Mouse (Mus musculus) kidney, embryonic 16.5 days (tissue): Measurements from ENCODE around the gene Nlk. TPM values are rescaled to one million over a fixed set of nuclear protein-coding genes. Genes with fewer than 3 reads are reported as not detected.
A peak's percentile ranks its signal among the peaks of the same experiment; 100 is the strongest.

Source experiments
- ATAC-seq: fragments of 200-750 bp; cut with Nextera tagmentation; 2 replicates; pipeline ENCODE4 v1.8.0; 2017; ENCODE audit warnings: moderate TSS enrichment; ENCODE audit not compliant: low FRiP score, low TSS enrichment
- H3K27ac ChIP-seq: fragments of 300-500 bp; sonication (generic); 2 replicates; pipeline ENCODE4 v1.5.1; 2014; ENCODE audit warnings: low read length
- H3K27me3 ChIP-seq: fragments of 300-500 bp; sonication (generic); 2 replicates; pipeline ENCODE4 v1.6.1; 2014; ENCODE audit warnings: low read length, control low read depth, mixed read lengths; ENCODE audit not compliant: insufficient read depth
- H3K36me3 ChIP-seq: fragments of 300-500 bp; sonication (generic); 2 replicates; pipeline ENCODE4 v1.6.1; 2014; ENCODE audit warnings: low read length, control low read depth, mixed read lengths; ENCODE audit not compliant: insufficient read depth
- H3K4me1 ChIP-seq: fragments of 300-500 bp; sonication (generic); 2 replicates; pipeline ENCODE4 v1.6.1; 2014; ENCODE audit warnings: low read length, control low read depth, mixed read lengths; ENCODE audit not compliant: insufficient read depth
- H3K4me2 ChIP-seq: fragments of 300-500 bp; sonication (generic); replicated peaks from 2 replicates; pipeline ENCODE4 v1.6.1; 2014; ENCODE audit warnings: low read depth, low read length
- H3K4me3 ChIP-seq: fragments of 300-500 bp; sonication (generic); 2 replicates; pipeline ENCODE4 v1.5.1; 2014; ENCODE audit warnings: mild to moderate bottlenecking, low read length
- H3K9ac ChIP-seq: fragments of 300-500 bp; sonication (generic); replicated peaks from 2 replicates; pipeline ENCODE4 v1.6.1; 2014; ENCODE audit warnings: low read length
- H3K9me3 ChIP-seq: fragments of 300-500 bp; sonication (generic); 2 replicates; pipeline ENCODE4 v1.6.1; 2016; ENCODE audit warnings: low read length, control low read depth
- WGBS: fragments of 180-500 bp; shearing (Covaris S2); extraction: QIAGEN DNeasy Blood & Tissue Kit; methylation state at CpG from one replicate; pipeline ENCODE4 v1.1.7; 2014; 5-methylcytosine and 5-hydroxymethylcytosine counted together
- polyA plus RNA-seq: library from polyadenylated mRNA; unstranded; fragments of >200 nt; fragmentation: Nextera tagmentation; extraction: Ambion mirVana; gene quantifications from 2 replicates; pipeline ENCODE4 v1.2.1, GENCODE M21; 2015

Gene Nlk
- polyA plus RNA-seq, 1 experiment from 2014 or later, result 14.3 TPM

- Histone ChIP-seq H3K4me3 (no peak overlapping the region), H3K36me3 (peaks cover 20% of the 10 kb centered on the region; the same call in 1 of the 2 replicates), H3K27me3 (no peaks in the 10 kb centered on the region), H3K9ac (no peak overlapping the region), H3K4me2 (no peak overlapping the region), H3K9me3 (no peaks in the 10 kb centered on the region), H3K4me1 (peaks cover 7% of the 10 kb centered on the region; the same call in 1 of the 2 replicates), H3K27ac (no peak overlapping the region)
- WGBS, result 70% methylated on average over 6 of the region's 6 CpGs
- no peak for ATAC-seq
Observed at GRCm38 (mm10) chr11:78567614-78568013, 129.6 kb downstream of the Nlk start.

- Histone ChIP-seq H3K4me1 (peaks cover 7% of the 10 kb centered on the region; the same call in 1 of the 2 replicates), H3K4me3 (no peak overlapping the region), H3K27me3 (no peaks in the 10 kb centered on the region), H3K36me3 (0 out of 2 replicates have a peak, but pooled peaks cover 14% of the 10 kb centered on the region), H3K9me3 (no peaks in the 10 kb centered on the region), H3K9ac (no peak overlapping the region), H3K27ac (peak overlapping the region; percentile 80), H3K4me2 (no peak overlapping the region)
- ATAC-seq, result peak; percentile 85
- 31% methylated on average over 6 of the region's 6 CpGs for WGBS
Observed at GRCm38 (mm10) chr11:78566775-78567174, 130.4 kb downstream of the Nlk start.

GRCm38 (mm10) chr11:78560447-78560846 lies 136.7 kb downstream of the Nlk start:
- H3K27me3 ChIP-seq, result no peaks in the 10 kb centered on the region
- ATAC-seq, result peak; percentile 73

GRCm38 (mm10) chr11:78557241-78557640 lies 139.9 kb downstream of the Nlk start:
- Histone ChIP-seq H3K4me1 (no peaks in the 10 kb centered on the region), H3K9me3 (peaks cover 3% of the 10 kb centered on the region; the same call in 1 of the 2 replicates), H3K4me2 (no peak overlapping the region), H3K36me3 (no peaks in the 10 kb centered on the region), H3K27me3 (no peaks in the 10 kb centered on the region), H3K27ac (no peak overlapping the region), H3K4me3 (no peak overlapping the region), H3K9ac (no peak overlapping the region)
- 51% methylated on average over 8 of the region's 8 CpGs for WGBS
- no peak for ATAC-seq

More at GRCm38 (mm10) chr11:78560447-78560846, 136.7 kb downstream of the Nlk start:
- Histone ChIP-seq H3K4me1 (no peaks in the 10 kb centered on the region), H3K27ac (no peak overlapping the region), H3K9ac (no peak overlapping the region), H3K4me3 (no peak overlapping the region), H3K4me2 (no peak overlapping the region), H3K9me3 (no peaks in the 10 kb centered on the region), H3K36me3 (no peaks in the 10 kb centered on the region)
- WGBS, result 13% methylated on average over 4 of the region's 4 CpGs

GRCm38 (mm10) chr11:78556070-78556469 lies 141.1 kb downstream of the Nlk start:
- Histone ChIP-seq H3K9ac (no peak overlapping the region), H3K27me3 (no peaks in the 10 kb centered on the region), H3K4me3 (no peak overlapping the region), H3K4me1 (no peaks in the 10 kb centered on the region), H3K9me3 (peaks cover 3% of the 10 kb centered on the region; the same call in 1 of the 2 replicates), H3K36me3 (no peaks in the 10 kb centered on the region), H3K27ac (no peak overlapping the region), H3K4me2 (no peak overlapping the region)
- WGBS, result 71% methylated on average over 4 of the region's 4 CpGs
- ATAC-seq, result no peak

GRCm38 (mm10) chr11:78555623-78556022 lies 141.6 kb downstream of the Nlk start:
- no peak overlapping the region for H3K9ac ChIP-seq
- WGBS, result 77% methylated on average over 3 of the region's 3 CpGs
- H3K4me3 ChIP-seq, result no peak overlapping the region
- H3K36me3 ChIP-seq, result no peaks in the 10 kb centered on the region
- no peak overlapping the region for H3K27ac ChIP-seq
- H3K27me3 ChIP-seq, result no peaks in the 10 kb centered on the region
- H3K9me3 ChIP-seq, result peaks cover 3% of the 10 kb centered on the region; the same call in 1 of the 2 replicates
- ATAC-seq, result no peak
- no peaks in the 10 kb centered on the region for H3K4me1 ChIP-seq
- no peak overlapping the region for H3K4me2 ChIP-seq

- Histone ChIP-seq H3K9ac (peak overlapping the region; percentile 80), H3K9me3 (peaks cover 3% of the 10 kb centered on the region; the same call in 1 of the 2 replicates), H3K4me2 (peak overlapping the region; percentile 74), H3K27ac (peak overlapping the region; percentile 64), H3K36me3 (no peaks in the 10 kb centered on the region), H3K27me3 (no peaks in the 10 kb centered on the region), H3K4me1 (peaks cover 13% of the 10 kb centered on the region), H3K4me3 (peak overlapping the region; percentile 71)
- ATAC-seq, result peak; percentile 28
- WGBS, result 36% methylated on average over 6 of the region's 6 CpGs
Observed at GRCm38 (mm10) chr11:78551059-78551398, 146.1 kb downstream of the Nlk start.

- H3K4me3 ChIP-seq, result peak within 1 kb of the TSS; percentile 71
- peak within 1 kb of the TSS; percentile 77 for H3K27ac ChIP-seq
- peak; percentile 100 for ATAC-seq
- no peaks in the 10 kb centered on the region; the same call in 1 of the 2 replicates for H3K36me3 ChIP-seq
- WGBS, result under 1% methylated on average over 60 of the region's 60 CpGs
- H3K9ac ChIP-seq, result peak within 1 kb of the TSS; percentile 80
- H3K9me3 ChIP-seq, result peaks cover 3% of the 10 kb centered on the region; the same call in 1 of the 2 replicates
- peaks cover 13% of the 10 kb centered on the region for H3K4me1 ChIP-seq
- H3K27me3 ChIP-seq, result no peaks in the 10 kb centered on the region
- H3K4me2 ChIP-seq, result peak within 1 kb of the TSS; percentile 74
Observed at GRCm38 (mm10) chr11:78550168-78551058, 146.8 kb downstream of the Nlk start, which contains the start of gene Tmem97. Gene Tmem97 (minus strand): TSS chr11:78550777.

GRCm38 (mm10) chr11:78549491-78549987 lies 147.6 kb downstream of the Nlk start:
- no peak for ATAC-seq
- Histone ChIP-seq H3K27ac (no peak overlapping the region), H3K9me3 (peaks cover 3% of the 10 kb centered on the region; the same call in 1 of the 2 replicates), H3K4me2 (peak overlapping the region; percentile 74), H3K4me3 (peak overlapping the region; percentile 71), H3K36me3 (no peaks in the 10 kb centered on the region; the same call in 1 of the 2 replicates), H3K27me3 (no peaks in the 10 kb centered on the region), H3K4me1 (peaks cover 13% of the 10 kb centered on the region), H3K9ac (peak overlapping the region; percentile 77)
- WGBS, result 2% methylated on average over 5 of the region's 5 CpGs
